Mouse (Mus musculus) frontal cortex, postnatal 14 days (tissue): ENCODE measurements around the gene Brms1.

Experiments
- DNase-seq, 2 experiments: peaks; one replicate each; pipeline ENCODE4 v3.0.0; 2022; ENCODE audit warnings: low spot score in 2 of 2

The Brms1 gene

GRCm38 (mm10) chr19:5038709-5039156, 2.4 kb upstream of the Brms1 start, which contains the start of the genes B4gat1 and AC124502.3:
TSS of gene B4gat1 (plus strand) at chr19:5038826.
TSS of gene AC124502.3 (plus strand) at chr19:5038891.
- DNase-seq = peak; percentile 82 to 87

- DNase-seq = no peak
Observed at GRCm38 (mm10) chr19:5039301-5040114, 1.6 kb upstream of the Brms1 start.

- no peak for DNase-seq
Observed at GRCm38 (mm10) chr19:5041588-5041987, 434 bp downstream of the Brms1 start.

GRCm38 (mm10) chr19:5045531-5045930, 4.4 kb downstream of the Brms1 start:
- DNase-seq = no peak

- peak in 1 of 2 experiments; percentile 57 for DNase-seq
Observed at GRCm38 (mm10) chr19:5048138-5049056, 7.2 kb downstream of the Brms1 start.

GRCm38 (mm10) chr19:5049325-5049724, 8.2 kb downstream of the Brms1 start:
- no peak for DNase-seq

GRCm38 (mm10) chr19:5050047-5050905, 9.1 kb downstream of the Brms1 start, which contains the start of gene Rin1:
TSS of gene Rin1 (plus strand) at chr19:5050481.
- DNase-seq = peak in 1 of 2 experiments; percentile 51

GRCm38 (mm10) chr19:5051031-5051430, 9.9 kb downstream of the Brms1 start:
- DNase-seq = no peak

GRCm38 (mm10) chr19:5051515-5051914, 10.4 kb downstream of the Brms1 start:
- DNase-seq = no peak

GRCm38 (mm10) chr19:5052166-5052822, 11.1 kb downstream of the Brms1 start:
- DNase-seq = no peak

GRCm38 (mm10) chr19:5052853-5053252, 11.7 kb downstream of the Brms1 start:
- DNase-seq = no peak

GRCm38 (mm10) chr19:5053909-5054308, 12.8 kb downstream of the Brms1 start:
- DNase-seq = no peak

GRCm38 (mm10) chr19:5056251-5056650, 15.1 kb downstream of the Brms1 start:
- no peak for DNase-seq

- DNase-seq = no peak
Observed at GRCm38 (mm10) chr19:5057876-5058775, 17.0 kb downstream of the Brms1 start.

GRCm38 (mm10) chr19:5058801-5059771, 17.9 kb downstream of the Brms1 start:
- no peak for DNase-seq

GRCm38 (mm10) chr19:5060365-5061330, 19.5 kb downstream of the Brms1 start:
- DNase-seq = no peak

GRCm38 (mm10) chr19:5062041-5062440, 20.9 kb downstream of the Brms1 start:
- DNase-seq = no peak
